Mouse (Mus musculus) telencephalon, adult 2 months (tissue): Measurements from ENCODE around the gene Dctpp1.
A peak's percentile ranks its signal among the peaks of the same experiment; 100 is the strongest.

ENCODE experiments used
- DNase-seq: peaks from one replicate; pipeline ENCODE4 v3.0.0-alpha.2; 2011; ENCODE audit warnings: low read depth, low spot score

Dctpp1 gene

GRCm38 (mm10) chr7:127210266-127210665 is 50.2 kb downstream of the Dctpp1 start:
- no peak for DNase-seq

- no peak for DNase-seq
These were observed 50.7 kb downstream of the Dctpp1 start for GRCm38 (mm10) chr7:127209851-127210250.

- peak; percentile 100 for DNase-seq
These were observed 51.7 kb downstream of the Dctpp1 start, which contains the start of gene Mylpf for GRCm38 (mm10) chr7:127208553-127209438. Gene Mylpf (plus strand): TSS chr7:127208890.

GRCm38 (mm10) chr7:127208295-127208552 is 52.3 kb downstream of the Dctpp1 start, which contains the start of gene Tbc1d10b:
Gene Tbc1d10b (minus strand): TSS chr7:127208468.
- DNase-seq = no peak

GRCm38 (mm10) chr7:127207374-127208294 is 52.9 kb downstream of the Dctpp1 start:
- no peak for DNase-seq
